ENCODE assay signal across 11 mouse cellular contexts in the genomic region with DNA sequence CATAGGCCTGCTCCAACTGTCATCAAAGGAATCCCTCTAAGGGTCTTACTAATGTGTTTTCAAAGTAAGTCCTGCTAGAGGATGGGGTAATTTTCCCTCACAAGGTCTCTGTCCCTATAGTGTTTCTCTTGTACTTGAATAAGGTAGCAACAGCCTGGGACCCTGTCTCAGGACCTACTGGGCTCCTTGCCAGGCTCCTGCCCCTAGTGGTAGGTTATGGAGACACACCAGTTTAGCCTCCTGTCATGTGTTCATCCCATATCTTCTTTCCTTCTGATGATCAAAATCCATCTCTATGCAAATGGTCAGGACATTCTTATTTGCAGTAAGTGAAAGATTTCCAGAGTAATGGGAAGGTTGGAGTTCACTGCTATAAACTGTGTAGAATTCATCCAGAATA.
A peak's percentile ranks its signal among the peaks of the same experiment; 100 is the strongest.
DNase-seq lines count a peak whose midpoint lies in the region; ATAC-seq and TF ChIP-seq lines count a peak whose summit lies in the region.
"Had no signal": no experiment of that assay in that cellular context is flagged by ENCODE, and none has a peak within 500 bp of the region (broad histone marks: within the 10 kb centered on the region; RNA-seq: fewer than 3 reads in every experiment).

No protein-coding gene starts in this region.

- no peak overlapping the region for H3K4me2 ChIP-seq in kidney, embryonic 16.5 days (replicated peaks; ENCODE audit: low read depth, low read length)
- no peak overlapping the region for H3K4me2 ChIP-seq in intestine, embryonic 15.5 days (replicated peaks)
- H3K4me2 ChIP-seq: embryonic facial prominence, embryonic 13.5 days had no signal

- no peaks in the 10 kb centered on the region for H3K4me1 ChIP-seq in kidney, embryonic 16.5 days (ENCODE audit: insufficient read depth, low read length)
- no peaks in the 10 kb centered on the region for H3K4me1 ChIP-seq in intestine, embryonic 15.5 days (replicated peaks)
- no peaks in the 10 kb centered on the region for H3K4me1 ChIP-seq in thymus, adult 2 months (replicated peaks; ENCODE audit: control insufficient read depth, insufficient read depth, low read length)
- H3K4me1 ChIP-seq: embryonic facial prominence, embryonic 13.5 days had no signal

- no peak overlapping the region for H3K4me3 ChIP-seq in kidney, embryonic 16.5 days (ENCODE audit: low read length)
- H3K4me3 ChIP-seq in intestine, embryonic 15.5 days (replicated peaks): no peak overlapping the region
- no peak overlapping the region for H3K4me3 ChIP-seq in thymus, adult 2 months (ENCODE audit: control insufficient read depth, insufficient read depth, low read length)
- H3K4me3 ChIP-seq: embryonic facial prominence, embryonic 13.5 days had no signal

- H3K9ac ChIP-seq in kidney, embryonic 16.5 days (replicated peaks; ENCODE audit: low read length): no peak overlapping the region
- H3K9ac ChIP-seq in intestine, embryonic 15.5 days: no peak overlapping the region
- H3K9ac ChIP-seq: embryonic facial prominence, embryonic 13.5 days had no signal

- no peaks in the 10 kb centered on the region for H3K27me3 ChIP-seq in kidney, embryonic 16.5 days (ENCODE audit: insufficient read depth, low read length)
- no peaks in the 10 kb centered on the region for H3K27me3 ChIP-seq in intestine, embryonic 15.5 days (replicated peaks)
- H3K27me3 ChIP-seq in thymus, adult 2 months (ENCODE audit: control insufficient read depth, insufficient read depth, low read length): no peaks in the 10 kb centered on the region
- H3K27me3 ChIP-seq: embryonic facial prominence, embryonic 13.5 days had no signal

- no peaks in the 10 kb centered on the region for H3K36me3 ChIP-seq in kidney, embryonic 16.5 days (ENCODE audit: insufficient read depth, low read length)
- no peaks in the 10 kb centered on the region for H3K36me3 ChIP-seq in intestine, embryonic 15.5 days
- H3K36me3 ChIP-seq in thymus, adult 2 months (ENCODE audit: control insufficient read depth, insufficient read depth, low read length): no peaks in the 10 kb centered on the region
- H3K36me3 ChIP-seq: embryonic facial prominence, embryonic 13.5 days had no signal

- no peak for ATAC-seq in kidney, embryonic 16.5 days (ENCODE audit: low FRiP score, low TSS enrichment)
- 0 out of 2 replicates have a peak, but pooled peaks have one; percentile 31 for ATAC-seq in intestine, embryonic 15.5 days

- no peak for TF ChIP-seq CTCF in thymus, adult 2 months (IDR thresholded peaks at IDR 0.05; ENCODE audit: borderline replicate concordance, control insufficient read depth, extremely low read depth, insufficient read depth, low read length, poor library complexity)

- H3K9me3 ChIP-seq in kidney, embryonic 16.5 days (ENCODE audit: low read length): no peaks in the 10 kb centered on the region
- no peaks in the 10 kb centered on the region for H3K9me3 ChIP-seq in intestine, embryonic 15.5 days
- H3K9me3 ChIP-seq: embryonic facial prominence, embryonic 13.5 days had no signal

- TF ChIP-seq POLR2A in thymus, adult 2 months (IDR thresholded peaks at IDR 0.05; ENCODE audit: control insufficient read depth, extremely low read depth, insufficient read depth, low read length, poor library complexity): no peak

- H3K27ac ChIP-seq in kidney, embryonic 16.5 days (ENCODE audit: low read length): no peak overlapping the region
- no peak overlapping the region for H3K27ac ChIP-seq in intestine, embryonic 15.5 days
- H3K27ac ChIP-seq in thymus, adult 2 months (ENCODE audit: control insufficient read depth, insufficient read depth, low read length): no peak overlapping the region
- H3K27ac ChIP-seq: embryonic facial prominence, embryonic 13.5 days had no signal

- peak; percentile 3 for DNase-seq in adrenal gland, postnatal 10 days
- DNase-seq in adrenal gland, adult 8-10 months: no peak
- DNase-seq in kidney, postnatal 10 days: peak; percentile 6
- DNase-seq in ES-CJ7 (ENCODE audit: low read depth, low spot score): peak; percentile 79
- no peak for DNase-seq in thymus, adult 2 months
- DNase-seq in adrenal gland, postnatal 25 days: no peak
- DNase-seq: lung, adult 18-20 months; thymus, postnatal 36 days had no signal

Comparison
In these comparisons a context has a peak if more than half of its experiments do, and no peak if none do; other contexts are left out.
1. DNase-seq: peak in adrenal gland, postnatal 10 days (single experiment), kidney, postnatal 10 days (single experiment) and ES-CJ7 (single experiment); none in adrenal gland, adult 8-10 months (single experiment), thymus, adult 2 months (single experiment) and adrenal gland, postnatal 25 days (single experiment).